Mouse (Mus musculus): ENCODE measurements around the gene Tagln. TPM values are rescaled to one million over a fixed set of nuclear protein-coding genes. Genes with fewer than 3 reads are reported as not detected.

Tagln gene
- polyA plus RNA-seq, 1 experiment from 2014 or later = 90.8 TPM

- Histone ChIP-seq H3K4me1 (replicated peaks) (peaks cover 28% of the 10 kb centered on the region), H3K36me3 (peaks cover 40% of the 10 kb centered on the region), H3K4me3 (no peak overlapping the region), H3K27ac (peak overlapping the region; percentile 13; the same call in 1 of the 2 replicates), H3K4me2 (no peak overlapping the region), H3K9me3 (replicated peaks) (no peaks in the 10 kb centered on the region), H3K9ac (no peak overlapping the region), H3K27me3 (no peaks in the 10 kb centered on the region)
- 35% methylated on average over 1 of the region's 1 CpGs for WGBS
- no peak for ATAC-seq (replicated peaks; ENCODE audit: insufficient number of reproducible peaks, insufficient read depth, low FRiP score, low read depth)
Observed at GRCm38 (mm10) chr9:45931958-45932357, 3.9 kb downstream of the Tagln start.

DNA sequence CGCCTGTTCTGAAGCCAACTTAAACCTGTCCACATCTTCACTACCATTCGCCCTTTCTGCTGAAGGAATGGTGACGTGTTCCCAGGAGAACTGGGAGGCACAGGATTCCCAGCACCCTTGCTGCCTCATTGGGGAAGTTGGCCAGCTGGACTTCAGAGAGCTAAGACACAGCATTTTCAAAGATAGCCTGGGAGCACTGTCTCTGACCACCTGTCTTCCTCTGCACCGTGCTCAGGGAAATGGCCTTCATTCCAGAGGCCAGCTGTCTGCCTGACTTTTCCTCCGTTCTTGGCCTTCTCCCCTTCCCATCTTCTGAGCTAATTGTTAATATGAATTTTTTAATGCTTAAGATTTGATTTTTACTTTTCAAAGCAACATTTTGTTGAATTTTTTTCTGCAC is 6.6 kb downstream of the Tagln start:
- WGBS = 82% methylated on average over 5 of the region's 5 CpGs
- ATAC-seq (replicated peaks; ENCODE audit: insufficient number of reproducible peaks, insufficient read depth, low FRiP score, low read depth) = no peak
- Histone ChIP-seq H3K9ac (no peak overlapping the region), H3K4me1 (replicated peaks) (peaks cover 14% of the 10 kb centered on the region), H3K27ac (no peak overlapping the region), H3K9me3 (replicated peaks) (no peaks in the 10 kb centered on the region), H3K4me3 (no peak overlapping the region), H3K27me3 (no peaks in the 10 kb centered on the region), H3K4me2 (no peak overlapping the region), H3K36me3 (peaks cover 53% of the 10 kb centered on the region)

DNA sequence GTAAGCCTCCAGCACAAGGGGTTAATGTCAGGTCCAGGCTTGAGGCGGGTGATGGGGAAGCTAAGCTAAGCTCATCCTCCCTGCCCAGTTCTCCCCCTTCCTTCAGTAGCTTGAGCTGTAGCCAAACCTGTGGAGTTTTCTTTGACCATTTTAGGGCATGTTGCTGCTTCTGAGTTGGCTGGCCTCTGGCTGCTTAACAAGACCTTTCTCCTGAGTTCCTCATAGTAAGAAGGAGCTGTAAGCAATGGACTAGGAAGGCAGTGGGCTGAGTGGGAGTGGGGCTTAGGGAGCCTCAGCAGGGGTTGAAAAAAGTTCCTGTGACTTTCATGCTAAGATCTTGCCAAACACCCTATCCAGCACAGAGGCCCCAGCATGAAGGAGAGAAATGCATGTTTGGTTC is 16.0 kb downstream of the Tagln start:
- peak overlapping the region; percentile 55; the same call in 1 of the 2 replicates for H3K27ac ChIP-seq
- peaks cover 72% of the 10 kb centered on the region for H3K36me3 ChIP-seq
- WGBS = 48% methylated on average over 1 of the region's 1 CpGs

GRCm38 (mm10) chr9:45917041-45917934 is 18.6 kb downstream of the Tagln start:
- no peaks in the 10 kb centered on the region for H3K27me3 ChIP-seq
- no peaks in the 10 kb centered on the region for H3K4me1 ChIP-seq (replicated peaks)
- H3K9me3 ChIP-seq (replicated peaks) = no peaks in the 10 kb centered on the region
- no peak overlapping the region for H3K4me2 ChIP-seq
- no peak overlapping the region for H3K9ac ChIP-seq
- peaks cover 78% of the 10 kb centered on the region for H3K36me3 ChIP-seq
- H3K4me3 ChIP-seq = no peak overlapping the region
- no peak for ATAC-seq (replicated peaks; ENCODE audit: insufficient number of reproducible peaks, insufficient read depth, low FRiP score, low read depth)
- H3K27ac ChIP-seq = peak overlapping the region; percentile 28; the same call in 1 of the 2 replicates
- 76% methylated on average over 5 of the region's 5 CpGs for WGBS

More for the DNA sequence above, 16.0 kb downstream of the Tagln start:
- H3K4me3 ChIP-seq = no peak overlapping the region
- ATAC-seq (replicated peaks; ENCODE audit: insufficient number of reproducible peaks, insufficient read depth, low FRiP score, low read depth) = no peak
- H3K9me3 ChIP-seq (replicated peaks) = no peaks in the 10 kb centered on the region
- H3K4me1 ChIP-seq (replicated peaks) = no peaks in the 10 kb centered on the region
- H3K27me3 ChIP-seq = no peaks in the 10 kb centered on the region
- no peak overlapping the region for H3K4me2 ChIP-seq
- H3K9ac ChIP-seq = no peak overlapping the region

- Histone ChIP-seq H3K27me3 (no peaks in the 10 kb centered on the region), H3K9me3 (replicated peaks) (no peaks in the 10 kb centered on the region), H3K36me3 (peaks cover 82% of the 10 kb centered on the region), H3K27ac (no peak overlapping the region), H3K4me1 (replicated peaks) (no peaks in the 10 kb centered on the region), H3K4me2 (no peak overlapping the region), H3K4me3 (no peak overlapping the region), H3K9ac (no peak overlapping the region)
- ATAC-seq (replicated peaks; ENCODE audit: insufficient number of reproducible peaks, insufficient read depth, low FRiP score, low read depth) = no peak
- 87% methylated on average over 2 of the region's 2 CpGs for WGBS
Observed at GRCm38 (mm10) chr9:45915659-45916058, 20.2 kb downstream of the Tagln start.

- peaks cover 77% of the 10 kb centered on the region for H3K36me3 ChIP-seq
- H3K9me3 ChIP-seq (replicated peaks) = no peaks in the 10 kb centered on the region
- WGBS = 48% methylated on average over 1 of the region's 1 CpGs
- H3K27ac ChIP-seq = no peak overlapping the region
- no peak for ATAC-seq (replicated peaks; ENCODE audit: insufficient number of reproducible peaks, insufficient read depth, low FRiP score, low read depth)
- H3K27me3 ChIP-seq = no peaks in the 10 kb centered on the region
- H3K4me2 ChIP-seq = no peak overlapping the region
- H3K4me3 ChIP-seq = no peak overlapping the region
- H3K9ac ChIP-seq = no peak overlapping the region
- peaks cover 10% of the 10 kb centered on the region for H3K4me1 ChIP-seq (replicated peaks)
Observed at GRCm38 (mm10) chr9:45911673-45912072, 24.2 kb downstream of the Tagln start.

DNA sequence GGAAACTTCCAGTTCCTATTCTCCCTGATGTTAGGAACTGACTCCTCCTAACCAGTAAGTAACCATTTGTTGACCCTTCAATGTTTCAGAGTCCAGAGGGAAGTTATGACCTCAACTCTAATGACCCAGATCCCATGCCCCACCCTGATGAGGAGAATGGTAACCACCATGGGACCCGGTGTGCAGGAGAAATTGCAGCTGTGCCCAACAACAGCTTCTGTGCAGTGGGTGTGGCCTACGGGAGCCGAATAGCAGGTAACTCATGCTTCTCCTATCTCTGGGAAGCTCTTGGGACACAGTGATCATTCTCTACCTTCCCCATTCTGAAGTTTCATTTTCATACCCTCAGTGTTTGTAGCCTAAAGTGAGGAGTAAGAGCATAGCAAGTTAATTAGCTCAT is 24.9 kb downstream of the Tagln start:
- H3K4me3 ChIP-seq = no peak overlapping the region
- H3K4me2 ChIP-seq = no peak overlapping the region
- peaks cover 10% of the 10 kb centered on the region for H3K4me1 ChIP-seq (replicated peaks)
- no peak overlapping the region for H3K27ac ChIP-seq
- peaks cover 70% of the 10 kb centered on the region for H3K36me3 ChIP-seq
- H3K27me3 ChIP-seq = no peaks in the 10 kb centered on the region
- 91% methylated on average over 3 of the region's 3 CpGs for WGBS
- H3K9ac ChIP-seq = no peak overlapping the region
- no peaks in the 10 kb centered on the region for H3K9me3 ChIP-seq (replicated peaks)
- ATAC-seq (replicated peaks; ENCODE audit: insufficient number of reproducible peaks, insufficient read depth, low FRiP score, low read depth) = no peak

- Histone ChIP-seq H3K4me3 (peak overlapping the region; percentile 78), H3K4me1 (replicated peaks) (peaks cover 21% of the 10 kb centered on the region), H3K27me3 (no peaks in the 10 kb centered on the region), H3K9me3 (replicated peaks) (no peaks in the 10 kb centered on the region), H3K27ac (peak overlapping the region; percentile 97), H3K4me2 (peak overlapping the region; percentile 71), H3K9ac (peak overlapping the region; percentile 86), H3K36me3 (peaks cover 42% of the 10 kb centered on the region)
- WGBS = 0% methylated on average over 19 of the region's 19 CpGs
- peak; percentile 15 for ATAC-seq (replicated peaks; ENCODE audit: insufficient number of reproducible peaks, insufficient read depth, low FRiP score, low read depth)
Observed at GRCm38 (mm10) chr9:45907078-45907428, 28.8 kb downstream of the Tagln start.

GRCm38 (mm10) chr9:45906355-45907077 is 29.3 kb downstream of the Tagln start, which contains the start of the genes Pcsk7 and Rnf214:
TSS of gene Pcsk7 (plus strand) at chr9:45906497.
TSS of gene Rnf214 (minus strand) at chr9:45906911.
- H3K27ac ChIP-seq = peak within 1 kb of the TSS; percentile 97
- H3K4me3 ChIP-seq = peak within 1 kb of the TSS; percentile 78
- peak within 1 kb of the TSS; percentile 86 for H3K9ac ChIP-seq
- no peaks in the 10 kb centered on the region for H3K27me3 ChIP-seq
- ATAC-seq (replicated peaks; ENCODE audit: insufficient number of reproducible peaks, insufficient read depth, low FRiP score, low read depth) = peak; percentile 92
- H3K9me3 ChIP-seq (replicated peaks) = no peaks in the 10 kb centered on the region
- peaks cover 42% of the 10 kb centered on the region for H3K36me3 ChIP-seq
- peaks cover 21% of the 10 kb centered on the region for H3K4me1 ChIP-seq (replicated peaks)
- peak within 1 kb of the TSS; percentile 71 for H3K4me2 ChIP-seq
- under 1% methylated on average over 71 of the region's 80 CpGs for WGBS

DNA sequence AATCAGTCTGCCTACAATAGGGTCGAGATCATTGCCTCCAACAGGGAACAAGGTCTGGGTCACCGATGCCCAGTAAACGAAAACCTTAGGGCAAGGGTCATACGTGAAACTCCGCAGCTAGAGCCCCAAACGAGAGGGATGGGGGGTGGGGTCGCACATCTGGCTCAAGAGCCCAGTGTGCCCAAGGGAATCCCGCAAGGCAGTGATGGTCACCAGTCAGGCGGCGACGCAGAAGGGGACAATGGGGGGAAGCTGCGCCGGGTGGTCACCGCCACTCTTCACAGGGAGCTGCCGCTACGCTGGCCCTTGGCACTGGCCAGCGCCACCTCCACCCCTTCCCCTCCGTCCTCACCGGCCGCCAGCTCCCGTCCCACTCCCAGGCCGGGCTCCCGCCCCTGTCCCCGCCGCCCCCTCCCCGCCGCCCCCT is 30.0 kb downstream of the Tagln start:
- Histone ChIP-seq H3K4me2 (peak overlapping the region; percentile 71), H3K9me3 (replicated peaks) (no peaks in the 10 kb centered on the region), H3K36me3 (peaks cover 40% of the 10 kb centered on the region), H3K27ac (peak overlapping the region; percentile 97), H3K4me3 (peak overlapping the region; percentile 78), H3K27me3 (no peaks in the 10 kb centered on the region), H3K9ac (peak overlapping the region; percentile 86), H3K4me1 (replicated peaks) (peaks cover 21% of the 10 kb centered on the region)
- peak; percentile 33 for ATAC-seq (replicated peaks; ENCODE audit: insufficient number of reproducible peaks, insufficient read depth, low FRiP score, low read depth)
- WGBS = under 1% methylated on average over 23 of the region's 27 CpGs

DNA sequence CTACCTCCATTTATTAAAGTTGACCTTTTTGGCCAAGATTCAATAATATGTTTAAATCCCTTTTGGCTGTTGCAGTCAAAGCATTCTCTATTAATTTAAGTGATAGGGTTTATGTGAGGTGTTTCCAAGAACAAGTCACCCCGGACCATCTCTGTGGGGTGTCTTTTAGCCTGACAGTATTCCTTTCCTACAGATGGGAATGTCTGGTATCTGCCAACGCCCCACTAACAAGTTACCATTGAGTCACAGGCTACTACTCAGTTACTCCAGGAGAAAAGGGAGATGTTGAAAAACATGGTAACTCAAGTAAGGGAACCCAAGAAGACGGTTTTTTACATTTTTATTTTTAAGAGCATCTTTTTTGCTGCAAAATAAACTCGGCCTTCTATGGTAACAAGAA is 30.7 kb downstream of the Tagln start:
- Histone ChIP-seq H3K9ac (peak overlapping the region; percentile 86), H3K36me3 (peaks cover 33% of the 10 kb centered on the region), H3K4me2 (peak overlapping the region; percentile 71), H3K27ac (no peak overlapping the region), H3K4me3 (peak overlapping the region; percentile 78), H3K9me3 (replicated peaks) (no peaks in the 10 kb centered on the region), H3K27me3 (no peaks in the 10 kb centered on the region), H3K4me1 (replicated peaks) (peaks cover 21% of the 10 kb centered on the region)
- ATAC-seq (replicated peaks; ENCODE audit: insufficient number of reproducible peaks, insufficient read depth, low FRiP score, low read depth) = no peak
- 45% methylated on average over 4 of the region's 4 CpGs for WGBS

All from heart, embryonic 15.5 days (tissue).